Mouse (Mus musculus): ENCODE measurements around the gene Unc13d.

Gene Unc13d

DNA sequence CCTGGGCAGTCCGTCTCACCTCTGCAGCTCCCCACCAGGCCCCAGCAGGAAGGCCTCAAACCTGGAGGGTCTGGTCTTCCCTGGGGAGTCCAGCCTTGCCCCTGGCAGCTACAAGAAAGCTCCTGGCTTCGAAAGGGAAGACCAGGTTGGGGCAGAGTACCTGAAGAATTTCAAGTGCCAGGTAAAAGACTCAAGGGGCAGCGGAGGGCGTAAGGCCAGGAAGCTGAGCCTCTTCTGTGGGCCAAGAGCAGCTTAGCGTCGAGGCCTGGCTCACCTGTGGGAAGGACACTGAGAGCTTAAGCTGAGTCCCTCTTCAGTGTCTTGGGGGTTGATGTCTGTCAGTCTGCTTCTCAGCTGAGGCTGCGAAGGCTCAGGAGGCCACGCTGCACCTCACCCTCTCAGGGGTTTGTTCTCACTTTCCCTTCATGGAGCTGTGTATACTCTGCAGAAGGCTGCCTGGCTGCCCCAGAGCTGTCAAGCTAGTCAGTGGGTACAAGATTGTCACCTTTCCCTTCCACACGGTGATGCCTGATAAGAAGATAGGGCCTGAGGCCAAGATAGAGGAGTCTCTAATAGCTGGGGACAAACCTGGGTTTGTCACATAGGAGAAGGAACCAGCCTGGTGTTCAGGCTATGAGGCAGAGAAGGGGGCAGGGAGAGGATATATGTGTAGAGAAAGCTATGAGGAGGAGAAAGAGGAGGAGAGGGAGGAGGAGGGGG, 24.1 kb downstream of the Unc13d start:
- in situ Hi-C loops (cut with MboI, MseI) = no loop called here

DNA sequence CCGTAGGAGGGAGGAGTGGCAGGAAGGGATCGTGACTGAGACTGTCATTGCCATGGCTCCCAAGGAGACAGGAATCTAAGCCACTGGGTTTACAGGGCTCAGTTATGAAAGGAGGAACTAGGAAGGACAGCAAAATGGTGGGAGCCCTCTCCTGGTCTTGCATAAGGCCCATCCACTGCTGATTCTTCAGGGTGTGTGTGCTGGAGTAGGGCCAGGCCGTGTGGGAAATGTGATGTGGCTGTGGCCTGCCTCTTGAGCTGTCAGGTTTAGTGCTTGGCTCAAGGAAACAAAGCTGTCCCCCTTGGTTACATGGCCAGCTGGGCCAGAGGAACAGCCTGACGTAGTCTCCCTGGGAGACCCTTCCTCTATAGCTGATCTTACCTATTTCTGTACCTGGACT, 27.6 kb downstream of the Unc13d start:
- in situ Hi-C loops (cut with MboI, MseI) = no loop called here

DNA sequence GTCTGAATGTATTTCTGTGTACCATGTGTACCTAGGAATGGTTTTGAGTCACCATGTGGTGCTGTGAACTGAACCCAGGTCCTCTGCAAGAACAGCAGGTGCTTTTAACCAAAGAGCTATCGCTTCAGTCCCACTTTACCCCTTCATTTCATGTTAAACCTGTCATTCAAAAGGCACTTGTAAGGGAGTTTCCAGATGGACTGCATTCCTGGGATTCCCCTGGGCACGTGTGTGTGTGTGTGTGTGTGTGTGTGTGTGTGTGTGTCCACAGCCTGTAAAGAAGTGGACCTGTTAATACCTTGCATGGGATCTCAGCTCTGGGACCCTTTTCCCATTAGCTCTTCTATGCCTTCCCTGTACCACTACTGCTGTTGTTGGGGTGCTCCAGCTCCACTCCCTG, 28.2 kb downstream of the Unc13d start:
- in situ Hi-C loops (cut with MboI, MseI) = no loop called here

DNA sequence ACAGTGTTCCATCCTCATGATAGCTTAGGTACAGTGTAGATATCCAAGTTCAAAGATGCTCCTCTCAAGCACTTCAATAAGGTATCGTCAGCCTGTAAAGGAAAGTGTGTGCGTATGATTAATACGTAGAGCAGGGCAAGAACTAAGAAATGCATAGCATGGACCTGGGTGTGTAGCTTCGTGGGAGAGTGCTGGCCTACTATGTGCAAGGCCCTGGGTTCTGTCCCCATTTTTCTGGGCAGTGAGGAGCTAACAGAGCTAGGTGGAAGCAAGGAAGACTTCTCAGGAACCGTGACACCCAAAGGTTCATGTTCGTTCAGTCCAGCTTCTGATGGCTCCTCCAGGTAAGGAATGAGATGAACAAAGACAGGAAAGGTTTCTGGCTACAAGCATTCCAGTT, 32.6 kb downstream of the Unc13d start:
- in situ Hi-C loops (cut with MboI, MseI) = no loop called here

DNA sequence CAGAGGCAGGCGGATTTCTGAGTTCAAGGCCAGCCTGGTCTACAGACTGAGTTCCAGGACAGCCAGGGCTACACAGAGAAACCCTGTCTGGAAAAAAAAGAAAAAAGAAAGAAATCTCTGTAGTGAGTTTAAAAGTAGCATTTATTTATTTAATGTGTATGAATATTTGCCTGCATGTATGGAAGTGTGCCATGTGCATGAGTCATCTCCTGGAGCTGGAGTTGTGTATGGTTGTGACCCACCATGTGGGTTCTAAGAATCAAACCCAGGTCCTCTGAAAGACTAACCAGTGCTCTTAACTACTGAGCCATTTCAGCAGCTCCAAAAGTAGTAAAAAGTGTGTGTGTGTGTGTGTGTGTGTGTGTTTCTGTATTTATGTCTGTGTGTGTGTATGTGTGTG, 34.5 kb downstream of the Unc13d start:
- in situ Hi-C loops (cut with MboI, MseI) = no loop called here

DNA sequence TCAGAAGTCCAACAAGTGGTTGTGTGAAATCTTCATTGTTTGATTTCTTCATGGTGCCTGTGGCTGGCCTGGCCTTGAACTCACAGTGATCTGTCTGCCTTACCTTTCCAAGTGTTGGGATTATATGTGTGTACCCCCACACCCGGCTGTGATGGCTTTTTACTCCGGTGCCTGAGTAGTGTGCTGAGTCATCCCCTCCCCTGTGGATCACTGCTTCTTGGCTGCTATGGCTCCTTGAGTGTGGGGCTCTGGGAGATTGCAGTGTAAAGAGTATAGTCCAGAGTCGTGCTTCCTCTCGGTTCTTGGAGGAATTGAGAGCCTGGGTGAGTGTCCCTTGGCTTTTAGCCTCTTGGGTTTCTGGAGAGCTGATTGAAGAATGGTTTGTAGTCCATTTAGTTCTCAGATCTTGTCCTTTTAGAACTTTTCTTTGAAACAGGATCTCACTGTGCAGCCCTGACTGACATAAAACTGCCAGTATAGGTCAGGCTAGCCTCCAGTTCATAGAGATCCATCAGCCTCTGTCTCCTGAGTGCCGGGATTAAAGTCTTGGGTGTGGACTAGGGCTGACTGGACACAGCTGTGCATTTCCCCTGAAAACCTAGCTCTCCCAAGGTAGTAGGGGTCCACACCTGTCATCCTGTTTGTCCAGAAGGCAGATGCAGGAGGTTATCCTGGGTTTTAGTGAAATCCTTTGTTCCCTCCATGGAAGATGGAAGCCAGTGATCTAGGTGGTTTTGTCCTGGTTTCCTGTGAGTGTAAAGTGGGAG, 35.2 kb downstream of the Unc13d start:
- in situ Hi-C loops (cut with MboI, MseI) = no loop called here

DNA sequence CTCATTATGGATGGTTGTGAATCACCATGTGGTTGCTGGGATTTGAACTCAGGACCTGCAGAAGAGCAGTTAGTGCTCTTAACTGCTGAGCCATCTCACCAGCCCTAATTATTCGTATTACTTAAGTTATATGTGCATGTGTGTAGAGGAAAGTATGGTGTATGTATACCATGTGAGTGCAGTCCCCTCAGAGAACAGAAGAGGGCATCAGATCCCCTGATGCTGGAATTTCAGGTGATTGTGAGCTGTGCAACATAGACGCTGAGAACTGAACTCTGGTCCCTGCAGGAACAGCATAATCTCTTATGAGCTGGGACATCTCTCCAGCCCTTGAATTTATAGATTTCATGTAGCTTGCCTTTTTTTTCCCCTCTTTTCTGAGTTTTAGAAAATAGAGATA, 35.9 kb downstream of the Unc13d start:
- in situ Hi-C loops (cut with MboI, MseI) = no loop called here

DNA sequence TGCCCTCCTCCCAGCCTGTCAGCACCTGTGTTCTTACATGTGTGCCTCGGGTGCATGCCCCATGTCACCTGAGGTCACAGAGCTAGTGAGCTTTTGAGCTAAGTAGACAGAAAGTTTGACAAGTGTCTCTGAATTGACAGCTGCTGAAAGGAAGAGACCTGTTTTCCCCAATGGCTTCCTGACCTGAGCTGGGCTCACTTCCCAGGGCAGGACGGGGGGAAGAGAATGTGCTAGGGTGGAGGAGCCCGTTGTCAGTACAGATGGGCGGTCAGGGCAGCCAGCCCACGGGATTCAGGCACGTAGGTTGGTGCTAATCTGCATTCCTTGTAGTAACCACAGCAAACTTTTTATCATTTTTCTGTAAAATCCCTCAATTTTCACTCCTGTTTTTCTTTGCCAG, 37.2 kb downstream of the Unc13d start:
- in situ Hi-C loops (cut with MboI, MseI) = no loop called here

DNA sequence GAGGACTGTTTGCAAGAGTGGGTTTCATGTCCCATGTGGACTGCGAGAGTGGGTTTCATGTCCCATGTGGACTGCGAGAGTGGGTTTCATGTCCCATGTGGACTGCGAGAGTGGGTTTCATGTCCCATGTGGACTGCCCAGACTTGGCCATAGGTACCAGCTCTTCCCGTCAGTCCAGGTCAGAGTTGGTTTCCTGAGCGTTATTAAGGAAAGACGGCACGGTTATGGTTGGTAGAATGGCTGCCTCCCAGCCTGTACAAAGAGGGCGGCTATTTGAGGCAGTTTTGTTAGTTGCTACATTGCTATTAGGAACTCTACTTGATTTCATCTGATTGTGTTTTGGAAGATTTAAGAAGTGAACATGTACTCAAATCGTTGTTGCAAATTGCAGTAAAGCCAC, 39.9 kb downstream of the Unc13d start:
- in situ Hi-C loops (cut with MboI, MseI) = no loop called here

DNA sequence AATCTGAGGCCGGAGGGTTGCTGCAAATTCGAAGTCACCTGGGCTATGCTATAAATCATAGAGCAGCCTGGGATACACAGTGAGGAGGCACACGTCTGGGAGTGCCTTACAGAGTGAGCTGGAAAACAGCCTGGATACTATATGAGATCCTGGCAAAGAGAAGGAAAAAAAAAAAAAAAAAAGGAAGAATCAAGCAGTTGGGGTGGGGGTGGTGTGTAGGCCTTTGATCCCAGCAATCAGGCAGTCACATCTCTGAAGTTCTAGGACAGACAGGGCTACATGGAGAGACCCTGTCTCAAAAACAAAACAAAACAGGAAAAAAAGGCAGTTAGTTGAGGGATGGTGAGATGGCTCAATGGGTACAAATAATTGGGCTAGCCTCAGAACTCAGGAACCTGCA, 41.1 kb downstream of the Unc13d start:
- in situ Hi-C loops (cut with MboI, MseI) = no loop called here

DNA sequence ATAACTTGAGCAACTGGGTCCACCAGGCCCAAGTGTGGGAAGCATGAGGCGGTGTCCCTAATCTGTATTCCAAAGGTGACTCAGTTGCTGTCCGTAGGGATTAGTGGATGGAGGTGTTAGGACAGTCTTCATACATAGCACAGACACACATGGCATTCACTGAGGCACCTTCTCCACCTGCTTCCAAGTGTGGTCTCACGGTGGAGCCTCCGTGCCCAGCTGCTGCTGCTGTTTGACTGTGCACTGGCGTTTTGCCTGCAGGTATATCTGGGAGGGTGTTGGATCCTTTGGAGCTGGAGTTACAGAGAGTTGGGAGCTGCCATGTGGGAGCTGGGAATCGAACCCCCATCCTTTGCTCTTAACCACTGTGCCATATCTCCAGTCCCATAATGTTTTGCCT, 43.2 kb downstream of the Unc13d start:
- in situ Hi-C loops (cut with MboI, MseI) = loop anchor here in 1 of 2 experiments (5.0 kb wide), 1 partner anchor 43 kb away; the partner anchor contains the start of gene Unc13d

DNA sequence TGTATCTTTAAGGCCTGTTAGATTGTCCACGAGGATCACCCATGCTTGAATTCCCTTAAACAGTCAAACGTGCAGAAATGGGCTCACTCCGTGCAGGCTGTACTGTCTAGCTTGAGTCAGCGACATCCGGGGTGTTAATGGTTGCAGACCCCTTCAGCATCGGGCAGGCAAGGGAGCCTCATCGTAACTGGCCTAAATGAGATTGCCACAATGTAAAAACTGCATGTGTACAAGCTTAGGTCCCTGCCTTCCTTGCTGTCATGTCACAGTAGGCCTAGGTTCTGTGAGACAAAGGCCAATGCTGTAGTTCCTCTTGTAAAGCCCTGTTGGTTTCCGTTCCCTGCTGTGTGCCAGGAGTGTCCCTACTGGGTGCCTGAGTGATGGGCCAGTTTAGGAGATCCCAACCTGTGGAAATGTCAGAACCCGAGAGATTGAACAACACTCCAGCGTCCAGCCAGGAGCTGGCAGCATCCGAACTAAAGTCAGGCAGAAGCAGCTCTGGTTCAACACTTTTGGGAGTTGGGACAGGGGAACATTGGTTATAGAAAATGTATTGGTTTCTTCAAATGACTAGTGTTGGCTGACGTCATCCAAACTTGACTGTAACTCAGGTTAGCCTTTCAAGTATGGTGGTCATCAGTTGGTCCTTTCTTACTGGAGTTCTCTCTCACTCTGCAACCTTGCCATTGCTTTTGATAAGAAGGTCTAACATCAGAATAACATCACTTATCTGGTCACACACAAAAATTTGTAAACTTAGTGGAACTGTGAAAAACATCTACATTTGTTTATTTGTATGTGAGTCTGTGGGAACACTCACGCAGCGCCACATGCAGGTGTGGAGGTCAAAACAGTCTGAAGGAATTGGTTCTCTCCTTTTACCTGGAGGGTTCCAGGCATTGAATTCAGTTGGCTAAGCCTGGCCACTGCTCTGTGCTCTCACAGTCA, 46.6 kb downstream of the Unc13d start:
- in situ Hi-C loops (cut with MboI, MseI) = loop anchor here in 1 of 2 experiments (5.0 kb wide), 1 partner anchor 46 kb away; the partner anchor contains the start of gene Unc13d

DNA sequence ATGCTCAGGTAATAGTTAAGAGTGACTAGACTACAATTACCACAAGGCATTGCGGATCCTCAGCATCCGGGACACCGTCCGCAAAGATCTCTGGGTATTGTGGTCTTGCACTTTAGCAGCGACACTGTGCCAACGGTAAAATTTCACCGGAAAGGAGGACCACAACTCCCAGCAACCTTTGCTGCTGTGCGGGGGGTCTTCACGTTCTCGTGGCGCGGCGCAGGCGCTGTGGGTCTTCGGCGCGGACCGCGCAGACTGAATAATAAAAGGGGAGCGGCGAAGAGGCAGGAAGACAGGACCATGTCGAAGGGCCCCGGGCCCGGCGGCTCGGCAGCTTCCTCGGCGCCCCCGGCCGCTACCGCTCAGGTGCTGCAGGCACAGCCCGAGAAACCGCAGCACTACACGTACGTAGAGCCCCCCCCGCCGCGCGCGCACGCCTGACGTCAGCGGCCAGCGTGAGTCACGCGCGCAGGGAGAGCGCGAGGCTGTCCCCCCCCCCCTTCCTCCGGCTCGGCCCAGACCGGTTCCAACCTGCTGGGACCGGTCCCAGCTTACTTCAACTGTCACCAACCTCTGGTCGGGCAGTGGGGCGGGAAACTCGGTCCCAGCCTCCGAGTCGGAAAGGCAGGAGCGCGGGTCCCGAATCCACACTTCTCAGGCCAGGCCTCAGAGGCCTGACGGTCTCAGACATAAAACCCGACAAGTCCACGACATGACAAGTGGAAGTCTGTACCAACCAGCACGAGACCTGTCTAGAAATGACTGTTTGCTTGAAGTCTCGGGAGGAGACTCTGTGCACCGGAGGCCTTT, 47.5 kb downstream of the Unc13d start, which contains the start of gene Unk:
TSS of gene Unk (plus strand) at position 235 of the 810 bp plus-strand sequence.
- in situ Hi-C loops (cut with MboI, MseI) = loop anchor here in 1 of 2 experiments (5.0 kb wide), 1 partner anchor 47 kb away; the partner anchor contains the start of gene Unc13d

DNA sequence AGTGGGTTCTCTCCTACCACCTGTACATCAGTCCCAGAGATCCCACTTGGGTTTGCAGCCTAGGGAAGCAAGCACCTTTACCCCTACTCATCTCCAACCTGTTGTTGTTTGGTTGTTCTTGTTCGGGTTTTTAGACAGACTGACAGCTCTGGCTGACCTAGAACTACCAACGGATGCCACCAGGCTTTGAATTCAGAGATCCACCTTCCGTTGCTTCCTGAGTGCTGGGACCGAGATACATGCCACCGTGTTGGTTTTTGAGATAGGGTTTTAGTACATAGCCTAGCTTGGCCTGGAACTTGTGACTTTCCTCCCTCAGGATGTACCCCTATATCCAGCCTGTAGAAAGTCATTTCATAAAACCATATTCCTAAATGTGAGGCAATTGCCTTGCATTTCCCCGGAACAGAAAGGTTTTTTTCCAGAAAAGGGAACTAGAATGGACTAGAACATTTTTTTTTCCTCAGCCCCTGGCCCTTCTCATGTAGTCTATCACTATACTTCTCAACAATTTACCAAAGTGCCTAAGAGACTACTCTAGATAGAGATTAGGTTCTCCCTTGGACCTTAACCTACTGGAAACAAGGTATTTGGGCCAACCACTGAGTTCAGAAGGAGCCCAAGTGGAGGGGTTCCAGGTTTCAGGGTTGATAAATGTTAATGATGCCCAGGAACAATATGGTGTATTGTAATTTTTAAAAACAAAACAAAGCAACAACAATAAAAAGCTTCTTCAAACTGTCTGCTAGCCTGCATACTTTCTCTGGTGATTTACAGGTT, 48.5 kb downstream of the Unc13d start:
- in situ Hi-C loops (cut with MboI, MseI) = loop anchor here (10.0 kb wide), 3 partner anchors 424 to 1986 kb away; partner anchors contain the start of genes Gga3 (in 1 of the 2) and Mrps7 (in 1 of the 2)

DNA sequence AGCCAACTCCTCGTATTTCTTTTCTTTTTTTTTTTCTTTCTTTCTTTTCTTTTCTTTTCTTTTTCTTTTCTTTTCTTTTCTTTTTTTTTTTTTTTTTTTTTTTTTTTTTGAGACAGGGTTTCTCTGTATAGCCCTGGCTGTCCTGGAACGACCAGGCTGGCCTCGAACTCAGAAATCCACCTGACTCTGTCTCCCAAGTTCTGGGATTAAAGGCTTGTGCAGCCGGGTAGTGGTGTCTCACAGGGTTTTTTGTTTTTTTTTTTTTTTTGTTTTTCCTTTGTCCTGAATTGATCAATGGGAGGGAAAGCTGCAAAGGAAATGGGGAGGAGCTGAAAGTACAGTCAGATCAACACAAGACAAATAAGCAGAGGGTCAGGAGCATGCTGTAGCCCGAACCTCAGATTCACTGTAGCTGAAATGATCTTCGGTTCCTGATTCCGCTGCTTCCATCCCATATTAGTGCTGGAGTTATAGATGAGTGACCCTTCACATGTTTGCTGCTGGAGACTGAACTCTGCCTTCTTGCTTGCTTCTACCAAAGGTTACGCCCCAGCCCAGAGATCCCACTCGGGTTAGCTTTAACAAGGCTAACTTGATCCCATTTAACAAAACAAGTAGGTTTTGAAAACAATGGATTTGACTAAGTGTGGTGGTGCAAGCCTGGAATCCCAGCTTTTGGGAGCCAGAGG, 49.4 kb downstream of the Unc13d start:
- in situ Hi-C loops (cut with MboI, MseI) = loop anchor here (10.0 kb wide), 3 partner anchors 424 to 1986 kb away; partner anchors contain the start of genes Gga3 (in 1 of the 2) and Mrps7 (in 1 of the 2)

DNA sequence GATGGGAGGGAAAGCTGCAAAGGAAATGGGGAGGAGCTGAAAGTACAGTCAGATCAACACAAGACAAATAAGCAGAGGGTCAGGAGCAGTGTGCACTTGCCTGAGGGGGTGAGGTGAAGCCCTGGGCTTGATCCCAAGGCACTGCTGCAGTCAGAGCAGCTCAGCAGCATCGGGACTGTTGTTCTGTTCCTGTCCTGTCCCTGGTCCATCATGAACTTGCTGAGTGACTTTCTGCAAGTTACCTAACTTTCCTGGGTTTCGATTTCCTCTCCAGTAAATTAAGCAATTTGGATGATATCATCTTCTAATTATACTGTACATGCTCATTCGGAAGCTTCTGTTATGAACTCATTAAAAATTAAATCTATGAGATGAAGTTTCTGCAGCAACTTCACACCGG, 50.0 kb downstream of the Unc13d start, which contains the start of gene H3f3b:
TSS of gene H3f3b (minus strand) at position 207 of the 400 bp plus-strand sequence.
- in situ Hi-C loops (cut with MboI, MseI) = loop anchor here (10.0 kb wide), 3 partner anchors 423 to 1987 kb away; partner anchors contain the start of genes Gga3 (in 1 of the 2) and Mrps7 (in 1 of the 2)

DNA sequence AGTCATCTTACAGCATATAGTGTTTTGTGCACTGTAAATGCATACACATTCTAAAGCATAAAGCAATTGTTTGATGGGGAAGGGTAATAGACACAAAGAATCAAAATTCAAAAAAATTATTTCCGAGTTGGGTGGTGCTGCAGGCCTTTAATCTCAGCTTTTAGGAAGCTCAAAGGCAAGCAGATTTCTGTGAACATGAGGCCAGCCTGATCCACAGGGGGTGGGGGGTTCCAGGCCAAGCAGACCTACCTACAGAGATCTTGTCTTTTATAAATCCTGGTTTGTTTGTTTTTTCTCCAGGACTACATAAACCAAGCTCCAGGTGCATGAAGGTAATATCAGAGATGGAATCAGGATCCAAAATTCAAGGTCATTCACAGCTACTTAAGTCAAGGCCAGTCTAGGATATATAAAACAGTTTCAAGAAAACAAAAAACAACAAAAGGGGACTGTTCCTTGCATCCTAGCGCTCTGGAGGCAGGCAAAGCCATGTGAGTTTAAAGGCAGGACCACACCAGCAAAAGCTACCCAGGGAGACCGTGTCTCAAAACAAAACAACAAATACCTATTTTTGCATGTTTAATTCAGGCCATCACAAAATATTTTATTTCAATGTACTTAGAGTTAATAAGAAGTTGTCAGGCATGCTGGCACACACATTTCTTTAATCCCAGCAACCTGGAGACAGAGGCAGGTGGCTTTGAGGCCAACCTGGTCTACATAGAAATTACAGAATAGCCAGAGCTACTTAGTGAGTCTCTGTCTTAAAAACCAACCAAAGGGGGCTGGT, 52.5 kb downstream of the Unc13d start:
- in situ Hi-C loops (cut with MboI, MseI) = loop anchor here (10.0 kb wide), 3 partner anchors 420 to 1990 kb away; partner anchors contain the start of genes Gga3 (in 1 of the 2) and Mrps7 (in 1 of the 2)

DNA sequence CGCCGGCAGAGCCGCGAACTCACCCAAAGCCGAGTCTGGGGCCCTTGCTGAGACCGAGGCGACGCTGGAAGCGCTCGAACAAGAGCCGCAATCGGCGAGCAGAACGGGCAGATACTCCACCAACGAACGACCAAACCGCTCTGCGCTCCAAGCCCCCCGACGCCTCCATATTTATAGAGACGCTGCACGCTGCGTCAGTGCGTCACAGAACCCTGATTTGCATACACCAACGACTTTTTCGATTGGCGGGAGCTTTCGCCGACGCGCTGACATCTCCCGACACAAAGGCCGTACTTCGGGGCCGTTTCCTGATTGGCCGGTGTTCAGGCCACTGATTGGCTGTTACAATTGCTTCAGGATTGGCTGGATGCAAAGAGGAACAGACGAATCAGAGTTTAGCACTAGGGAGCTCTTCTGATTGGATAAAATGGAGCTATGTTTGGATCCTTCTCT, 53.4 kb downstream of the Unc13d start:
- in situ Hi-C loops (cut with MboI, MseI) = loop anchor here (10.0 kb wide), 3 partner anchors 420 to 1990 kb away; partner anchors contain the start of genes Gga3 (in 1 of the 2) and Mrps7 (in 1 of the 2)

All from T-helper 17 cell (primary cell).